Mouse (Mus musculus): ENCODE measurements around the gene Stra8. TPM values are rescaled to one million over a fixed set of nuclear protein-coding genes. Genes with fewer than 3 reads are reported as not detected.

The Stra8 gene
- polyA plus RNA-seq, 1 experiment = not detected

DNA sequence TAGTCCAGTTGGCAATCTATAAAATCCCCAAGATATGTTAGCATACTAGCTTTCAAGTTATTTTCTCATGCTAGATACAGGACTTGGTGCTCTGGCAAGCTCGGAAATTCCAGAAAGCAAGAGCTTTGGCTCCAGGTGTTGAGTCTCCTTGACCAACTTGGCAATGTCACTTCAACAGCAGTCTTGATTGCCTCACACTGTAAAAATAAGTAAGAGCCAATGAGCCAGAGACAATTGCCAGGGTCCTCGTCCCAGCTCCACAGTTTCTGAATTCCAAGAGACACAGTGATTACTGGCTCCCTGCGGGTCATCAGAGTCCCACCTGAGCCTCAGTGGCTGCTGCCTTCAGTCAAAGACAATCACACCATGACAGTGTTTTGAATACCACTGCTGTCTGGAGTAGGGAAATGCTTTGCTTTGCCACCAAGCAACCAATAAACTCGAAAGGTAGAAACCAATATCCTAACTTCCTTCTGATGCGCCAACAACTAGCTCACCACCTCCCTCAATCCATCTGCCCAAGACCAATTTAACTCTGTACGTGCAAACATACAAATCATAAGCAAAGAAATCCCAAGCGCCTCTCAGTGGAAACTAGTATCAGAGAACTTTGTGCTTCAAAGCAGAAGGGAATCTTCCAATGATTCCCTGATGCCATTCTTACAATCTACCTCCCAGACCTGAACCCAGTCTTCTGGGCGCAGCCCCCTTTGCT is 10.2 kb upstream of the Stra8 start:
- peak overlapping the region; percentile 61 for H3K4me3 ChIP-seq
- H3K79me2 ChIP-seq (ENCODE audit: control insufficient read depth, insufficient read depth) = peaks cover 7% of the 10 kb centered on the region
- peak overlapping the region; percentile 82 for H3K4me2 ChIP-seq (ENCODE audit: low read depth)
- H3K36me3 ChIP-seq (ENCODE audit: control insufficient read depth, insufficient read depth) = peaks cover 3% of the 10 kb centered on the region
- no peak for TF ChIP-seq MYOD1 (IDR thresholded peaks at IDR 0.05; ENCODE audit: control insufficient read depth in 1 of 3, insufficient read length in 2 of 3, low read depth in 2 of 3)
- TF ChIP-seq E2F4 (IDR thresholded peaks at IDR 0.05; ENCODE audit: insufficient read depth) = no peak
- no peak for TF ChIP-seq USF1 (IDR thresholded peaks at IDR 0.05; ENCODE audit: low read depth)
- TF ChIP-seq POLR2AphosphoS2 (IDR thresholded peaks at IDR 0.05; ENCODE audit: insufficient read length, low read depth) = no peak
- no peak for TF ChIP-seq TCF3 (IDR thresholded peaks at IDR 0.05; ENCODE audit: insufficient read length, low read depth)
- TF ChIP-seq CEBPB (IDR thresholded peaks at IDR 0.05; ENCODE audit: insufficient read depth, poor library complexity, severe bottlenecking) = no peak
- TF ChIP-seq REST (IDR thresholded peaks at IDR 0.05; ENCODE audit: insufficient read depth, insufficient read length) = no peak
- TF ChIP-seq POLR2A (IDR thresholded peaks at IDR 0.05; ENCODE audit: insufficient read length, low read depth) = no peak
- TF ChIP-seq MAX (IDR thresholded peaks at IDR 0.05; ENCODE audit: low read depth) = no peak
- no peak for TF ChIP-seq MYOG (IDR thresholded peaks at IDR 0.05; ENCODE audit: control insufficient read depth in 1 of 3, insufficient read depth in 1 of 3, insufficient read length in 2 of 3, low read depth in 2 of 3)
- no peak for TF ChIP-seq SRF (IDR thresholded peaks at IDR 0.05; ENCODE audit: control insufficient read depth, insufficient read length, low read depth)
- no peak for TF ChIP-seq TCF12 (IDR thresholded peaks at IDR 0.05; ENCODE audit: insufficient read depth, poor library complexity, severe bottlenecking)
- H3ac ChIP-seq (ENCODE audit: control insufficient read depth, insufficient read length) = peak overlapping the region; percentile 41
- H3K27me3 ChIP-seq (ENCODE audit: control insufficient read depth, insufficient read depth, insufficient read length) = no peaks in the 10 kb centered on the region

DNA sequence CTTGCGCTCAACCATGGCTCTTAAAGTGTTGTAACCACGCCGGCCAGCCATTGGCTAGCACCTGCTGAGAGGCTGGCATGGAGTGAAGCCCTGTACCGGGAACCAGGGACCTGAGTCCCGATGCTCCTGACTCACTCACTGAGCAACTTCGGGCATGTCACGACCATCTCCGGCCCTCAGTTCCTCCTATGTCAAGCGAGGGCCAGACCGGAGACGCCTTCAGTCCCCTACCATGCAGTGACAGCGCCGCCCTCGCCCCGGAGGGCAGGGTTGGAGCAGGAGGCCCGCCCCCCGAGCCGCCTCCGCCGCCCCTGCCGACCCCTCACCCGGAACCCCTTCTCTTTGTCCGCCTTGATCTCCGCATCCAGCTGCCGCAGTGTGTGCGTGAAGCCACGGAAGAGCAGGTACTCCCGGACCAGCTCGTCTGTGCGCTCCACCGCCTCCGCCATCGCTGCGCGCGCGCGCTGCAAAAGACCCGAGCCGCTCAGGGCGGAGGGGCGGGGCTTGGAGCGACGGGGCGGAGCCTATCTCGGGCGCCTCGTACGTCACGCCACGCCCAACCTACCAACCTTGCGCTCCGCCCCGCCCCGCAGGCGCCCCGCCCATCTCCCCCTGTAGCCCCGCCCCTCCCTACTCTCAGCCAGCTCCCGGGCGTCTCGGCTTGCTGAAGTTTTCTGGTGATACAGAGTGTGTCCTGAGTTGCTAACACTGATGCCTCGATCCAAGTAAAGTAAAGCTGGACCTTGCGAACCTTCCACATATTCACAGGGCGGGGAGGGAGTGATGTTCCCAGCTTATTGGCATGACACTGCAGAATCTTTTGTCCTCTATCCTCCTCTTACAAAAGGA is 9.4 kb upstream of the Stra8 start, which contains the start of gene Wdr91:
Gene Wdr91, minus strand, starts transcription at position 506 of the 849 bp plus-strand sequence.
- Histone ChIP-seq H3K36me3 (ENCODE audit: control insufficient read depth, insufficient read depth) (peaks cover 3% of the 10 kb centered on the region), H3ac (ENCODE audit: control insufficient read depth, insufficient read length) (peak within 1 kb of the TSS; percentile 41), H3K4me3 (peak within 1 kb of the TSS; percentile 61), H3K27me3 (ENCODE audit: control insufficient read depth, insufficient read depth, insufficient read length) (no peaks in the 10 kb centered on the region), H3K79me2 (ENCODE audit: control insufficient read depth, insufficient read depth) (peaks cover 7% of the 10 kb centered on the region), H3K4me2 (ENCODE audit: low read depth) (peak within 1 kb of the TSS; percentile 84)
- TF ChIP-seq REST (IDR thresholded peaks at IDR 0.05; ENCODE audit: insufficient read depth, insufficient read length) (no peak), CEBPB (IDR thresholded peaks at IDR 0.05; ENCODE audit: insufficient read depth, poor library complexity, severe bottlenecking) (no peak), E2F4 (IDR thresholded peaks at IDR 0.05; ENCODE audit: insufficient read depth) (no peak), TCF3 (IDR thresholded peaks at IDR 0.05; ENCODE audit: insufficient read length, low read depth) (no peak), POLR2A (IDR thresholded peaks at IDR 0.05; ENCODE audit: insufficient read length, low read depth) (peak; percentile 88), MYOD1 (IDR thresholded peaks at IDR 0.05; ENCODE audit: control insufficient read depth in 1 of 3, insufficient read length in 2 of 3, low read depth in 2 of 3) (peak in 1 of 3 experiments; percentile 8), MAX (IDR thresholded peaks at IDR 0.05; ENCODE audit: low read depth) (no peak), POLR2AphosphoS2 (IDR thresholded peaks at IDR 0.05; ENCODE audit: insufficient read length, low read depth) (peak; percentile 81), USF1 (IDR thresholded peaks at IDR 0.05; ENCODE audit: low read depth) (no peak), TCF12 (IDR thresholded peaks at IDR 0.05; ENCODE audit: insufficient read depth, poor library complexity, severe bottlenecking) (no peak), MYOG (IDR thresholded peaks at IDR 0.05; ENCODE audit: control insufficient read depth in 1 of 3, insufficient read depth in 1 of 3, insufficient read length in 2 of 3, low read depth in 2 of 3) (no peak), SRF (IDR thresholded peaks at IDR 0.05; ENCODE audit: control insufficient read depth, insufficient read length, low read depth) (peak; percentile 37)

DNA sequence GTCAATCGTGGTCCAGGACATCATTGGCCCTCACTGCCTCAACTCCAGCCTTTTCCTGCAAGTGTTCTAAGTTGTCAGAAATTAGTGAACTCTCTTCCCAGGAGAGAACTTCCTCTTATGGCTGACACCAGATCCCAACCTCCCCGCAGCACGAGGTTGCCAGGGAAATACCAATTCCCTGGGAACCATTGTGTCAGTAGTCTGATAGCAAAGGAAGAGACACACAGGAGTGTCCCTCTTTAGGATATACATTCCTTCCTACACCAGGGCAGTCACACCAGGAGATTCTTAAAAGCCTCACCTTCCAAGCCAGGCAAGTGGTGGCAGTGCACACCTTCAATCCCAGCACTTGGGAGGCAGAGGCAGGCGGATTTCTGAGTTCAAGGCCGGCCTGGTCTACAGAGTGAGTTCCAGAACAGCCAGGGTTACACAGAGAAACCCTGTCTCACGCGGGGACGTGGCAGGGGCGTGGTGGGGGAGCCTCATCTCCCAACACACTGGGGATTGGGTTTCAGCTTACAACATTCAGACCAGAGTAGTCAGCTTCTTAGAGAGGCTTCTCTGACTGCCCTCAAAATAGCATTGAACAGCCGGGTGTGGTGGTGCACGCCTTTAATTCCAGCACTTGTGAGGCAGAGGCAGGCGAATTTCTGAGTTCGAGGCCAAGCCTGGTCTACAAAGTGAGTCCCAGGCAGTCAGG is 6.5 kb upstream of the Stra8 start:
- H3K36me3 ChIP-seq (ENCODE audit: control insufficient read depth, insufficient read depth) = no peaks in the 10 kb centered on the region
- no peak overlapping the region for H3ac ChIP-seq (ENCODE audit: control insufficient read depth, insufficient read length)
- peaks cover 7% of the 10 kb centered on the region for H3K79me2 ChIP-seq (ENCODE audit: control insufficient read depth, insufficient read depth)
- no peak overlapping the region for H3K4me3 ChIP-seq
- no peak for TF ChIP-seq MYOG (IDR thresholded peaks at IDR 0.05; ENCODE audit: control insufficient read depth in 1 of 3, insufficient read depth in 1 of 3, insufficient read length in 2 of 3, low read depth in 2 of 3)
- no peak for TF ChIP-seq POLR2A (IDR thresholded peaks at IDR 0.05; ENCODE audit: insufficient read length, low read depth)
- no peak for TF ChIP-seq TCF12 (IDR thresholded peaks at IDR 0.05; ENCODE audit: insufficient read depth, poor library complexity, severe bottlenecking)
- no peak for TF ChIP-seq MAX (IDR thresholded peaks at IDR 0.05; ENCODE audit: low read depth)
- TF ChIP-seq REST (IDR thresholded peaks at IDR 0.05; ENCODE audit: insufficient read depth, insufficient read length) = no peak
- no peak for TF ChIP-seq SRF (IDR thresholded peaks at IDR 0.05; ENCODE audit: control insufficient read depth, insufficient read length, low read depth)
- no peak for TF ChIP-seq MYOD1 (IDR thresholded peaks at IDR 0.05; ENCODE audit: control insufficient read depth in 1 of 3, insufficient read length in 2 of 3, low read depth in 2 of 3)
- no peak for TF ChIP-seq TCF3 (IDR thresholded peaks at IDR 0.05; ENCODE audit: insufficient read length, low read depth)
- TF ChIP-seq USF1 (IDR thresholded peaks at IDR 0.05; ENCODE audit: low read depth) = no peak
- no peak overlapping the region for H3K4me2 ChIP-seq (ENCODE audit: low read depth)
- H3K27me3 ChIP-seq (ENCODE audit: control insufficient read depth, insufficient read depth, insufficient read length) = no peaks in the 10 kb centered on the region

DNA sequence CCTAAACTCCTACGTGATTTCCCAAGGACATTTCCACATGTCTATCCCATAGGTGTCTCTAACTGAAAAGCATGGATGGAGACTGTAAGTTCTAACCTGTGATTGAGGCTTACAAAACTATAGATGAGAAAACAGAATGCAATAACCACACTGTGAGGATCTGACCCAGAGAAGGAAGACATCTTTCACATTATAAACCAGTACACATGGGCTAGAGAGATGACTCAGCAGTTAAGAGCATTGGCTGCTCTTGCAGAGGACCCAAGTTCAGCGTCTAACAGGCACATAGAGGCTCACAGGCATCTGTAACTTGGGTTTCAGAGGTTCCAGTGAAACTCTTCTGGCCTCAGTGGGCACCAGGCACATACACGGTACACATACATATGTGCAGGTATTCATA is 5.5 kb upstream of the Stra8 start:
- Histone ChIP-seq H3K4me2 (ENCODE audit: low read depth) (no peak overlapping the region), H3K4me3 (no peak overlapping the region), H3K79me2 (ENCODE audit: control insufficient read depth, insufficient read depth) (peaks cover 7% of the 10 kb centered on the region), H3K36me3 (ENCODE audit: control insufficient read depth, insufficient read depth) (no peaks in the 10 kb centered on the region), H3K27me3 (ENCODE audit: control insufficient read depth, insufficient read depth, insufficient read length) (no peaks in the 10 kb centered on the region), H3ac (ENCODE audit: control insufficient read depth, insufficient read length) (no peak overlapping the region)
- TF ChIP-seq MAX (IDR thresholded peaks at IDR 0.05; ENCODE audit: low read depth) (no peak), USF1 (IDR thresholded peaks at IDR 0.05; ENCODE audit: low read depth) (no peak), SRF (IDR thresholded peaks at IDR 0.05; ENCODE audit: control insufficient read depth, insufficient read length, low read depth) (no peak), CEBPB (IDR thresholded peaks at IDR 0.05; ENCODE audit: insufficient read depth, poor library complexity, severe bottlenecking) (no peak), TCF12 (IDR thresholded peaks at IDR 0.05; ENCODE audit: insufficient read depth, poor library complexity, severe bottlenecking) (no peak), REST (IDR thresholded peaks at IDR 0.05; ENCODE audit: insufficient read depth, insufficient read length) (no peak), POLR2A (IDR thresholded peaks at IDR 0.05; ENCODE audit: insufficient read length, low read depth) (no peak), POLR2AphosphoS2 (IDR thresholded peaks at IDR 0.05; ENCODE audit: insufficient read length, low read depth) (no peak), E2F4 (IDR thresholded peaks at IDR 0.05; ENCODE audit: insufficient read depth) (no peak), TCF3 (IDR thresholded peaks at IDR 0.05; ENCODE audit: insufficient read length, low read depth) (no peak), MYOG (IDR thresholded peaks at IDR 0.05; ENCODE audit: control insufficient read depth in 1 of 3, insufficient read depth in 1 of 3, insufficient read length in 2 of 3, low read depth in 2 of 3) (no peak), MYOD1 (IDR thresholded peaks at IDR 0.05; ENCODE audit: control insufficient read depth in 1 of 3, insufficient read length in 2 of 3, low read depth in 2 of 3) (no peak)

Measured in myocyte (in vitro differentiated cells).